Mouse (Mus musculus): ENCODE measurements around the gene Rnase10.
"Not testable (repeated sequence)": the region's sequence is repeated elsewhere in the genome, so short reads cannot be mapped to it uniquely, and the experiment has no call there.

The Rnase10 gene

DNA sequence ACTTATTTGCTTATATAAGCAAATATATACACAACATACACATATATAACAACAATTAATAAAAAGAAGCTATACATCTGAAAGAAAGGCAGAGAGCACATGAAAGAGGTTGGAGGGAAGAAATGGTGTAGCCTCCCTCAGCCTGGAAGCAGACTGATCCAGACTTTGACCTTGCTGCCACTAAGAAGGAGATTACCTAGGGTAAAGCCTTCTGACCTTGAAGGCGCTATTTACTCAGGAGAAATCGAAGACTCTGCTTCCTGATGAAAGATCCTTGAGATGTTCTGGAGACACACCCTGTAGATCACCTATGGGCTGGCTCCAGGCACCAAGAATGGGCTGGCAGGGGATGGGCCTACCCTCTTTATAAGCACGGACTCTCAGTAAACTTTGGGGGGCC is 7.2 kb downstream of the Rnase10 start:
- DNase-seq (ENCODE audit: low spot score): not testable (repeated sequence)

DNA sequence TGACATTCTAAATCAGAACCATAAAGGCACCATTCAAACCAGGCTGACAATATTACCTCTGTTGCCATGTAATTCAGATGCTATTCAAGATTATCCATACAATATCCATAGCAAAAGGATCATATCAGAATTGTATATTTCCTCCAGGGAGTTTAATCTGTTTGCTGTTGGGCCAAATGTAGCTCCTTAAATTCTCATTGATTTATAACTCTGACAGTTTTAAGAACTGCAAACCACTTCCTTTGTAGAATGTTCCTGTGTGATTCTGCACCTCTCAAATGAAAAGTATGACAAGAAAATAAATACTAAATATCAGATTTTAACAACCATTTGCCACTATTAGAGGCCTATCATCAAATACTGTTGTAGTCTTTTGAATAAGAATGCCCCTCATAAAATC is 8.2 kb downstream of the Rnase10 start:
- no peak for DNase-seq (ENCODE audit: low spot score)

DNA sequence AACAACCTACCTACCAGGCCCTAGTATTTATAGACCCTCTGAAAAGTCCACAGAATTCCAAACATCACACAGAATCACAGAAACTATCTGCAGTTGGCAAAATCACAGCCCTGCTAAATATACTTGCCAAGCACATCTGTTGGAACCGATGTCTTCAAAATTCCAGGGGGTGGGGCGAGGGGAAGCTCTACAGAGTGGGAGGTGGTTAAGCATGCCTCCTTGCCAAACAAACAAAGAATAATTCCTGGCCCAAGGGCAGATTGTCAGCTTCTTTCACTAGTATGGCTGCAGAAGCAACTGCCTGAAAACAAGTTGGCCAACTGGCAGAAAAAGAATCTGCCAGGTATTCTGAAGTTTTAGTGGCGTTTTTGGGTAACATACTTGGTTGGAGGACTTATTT is 9.7 kb downstream of the Rnase10 start:
- DNase-seq (ENCODE audit: low spot score): no peak

DNA sequence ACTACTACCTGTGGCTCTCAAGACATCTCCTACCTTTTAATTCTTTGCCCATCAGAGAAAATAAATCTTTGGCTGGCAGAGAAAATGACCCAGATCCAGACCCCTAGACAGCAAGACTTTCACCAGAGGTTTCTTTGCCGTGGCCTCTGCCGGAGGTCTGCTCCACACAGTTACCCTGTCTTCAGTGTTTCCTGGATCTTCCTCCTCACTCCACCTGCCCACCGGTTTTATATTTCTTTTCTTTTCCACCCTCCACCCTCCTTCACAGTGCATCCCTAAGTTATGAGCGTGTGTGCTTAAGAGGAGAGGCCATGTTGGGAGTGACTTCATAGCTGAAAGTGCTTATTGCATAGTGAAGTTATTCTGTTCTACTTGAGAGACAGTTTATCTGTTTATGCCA is 15.9 kb downstream of the Rnase10 start:
- DNase-seq (ENCODE audit: low spot score): no peak

DNA sequence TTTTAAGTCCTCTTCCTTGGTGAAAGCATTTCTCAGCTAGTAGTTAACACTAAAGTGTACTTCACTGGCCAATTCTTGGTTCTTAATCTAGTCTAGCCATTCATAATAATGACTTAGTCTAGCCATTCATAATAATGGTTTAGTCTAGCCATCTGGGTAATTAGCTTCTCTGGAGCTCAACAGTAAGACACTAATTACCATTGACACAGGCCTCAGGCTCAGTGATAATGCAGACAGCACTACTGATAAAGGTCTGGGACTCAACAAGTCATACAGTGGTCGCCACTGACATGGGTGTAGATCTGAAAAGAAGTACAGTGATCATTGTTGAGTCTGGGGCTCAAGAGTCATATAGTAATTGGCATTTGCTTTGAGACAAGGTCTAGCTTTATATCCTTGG is 17.3 kb downstream of the Rnase10 start:
- DNase-seq (ENCODE audit: low spot score): no peak

DNA sequence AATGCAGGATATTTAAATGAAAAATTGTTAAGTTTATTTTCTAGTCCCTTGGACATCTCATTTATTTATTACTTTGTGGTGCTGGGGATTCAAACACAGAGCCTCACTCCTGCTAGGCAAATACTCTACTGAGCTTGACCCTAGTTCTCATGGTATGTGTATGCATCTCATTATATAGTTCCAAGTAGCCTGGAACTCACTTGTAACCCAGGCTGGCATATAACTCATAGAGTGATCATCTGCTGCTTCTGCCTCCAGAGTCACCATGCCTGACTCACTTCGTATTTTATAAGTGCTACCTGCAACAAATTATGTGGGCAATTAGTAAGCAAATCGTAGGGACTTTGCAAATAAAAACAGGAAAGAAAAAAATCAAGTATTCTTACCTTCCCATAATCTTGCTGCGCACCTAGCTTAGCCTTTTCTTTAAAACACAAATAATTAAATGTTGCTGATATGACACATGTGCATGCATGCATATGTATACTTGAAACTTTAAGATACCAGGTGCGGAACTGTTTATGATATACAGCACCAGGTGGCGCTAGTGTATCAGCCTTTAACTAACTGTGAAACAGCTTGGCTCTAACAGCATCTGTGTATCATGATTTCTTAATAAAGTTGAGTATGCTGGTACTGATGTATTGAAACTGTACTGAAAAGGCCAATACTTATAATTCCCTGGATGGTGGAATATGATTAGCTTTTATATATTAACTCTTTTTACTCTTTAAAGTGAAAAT is 19.0 kb downstream of the Rnase10 start:
- peak; percentile 42 for DNase-seq (ENCODE audit: low spot score)

DNA sequence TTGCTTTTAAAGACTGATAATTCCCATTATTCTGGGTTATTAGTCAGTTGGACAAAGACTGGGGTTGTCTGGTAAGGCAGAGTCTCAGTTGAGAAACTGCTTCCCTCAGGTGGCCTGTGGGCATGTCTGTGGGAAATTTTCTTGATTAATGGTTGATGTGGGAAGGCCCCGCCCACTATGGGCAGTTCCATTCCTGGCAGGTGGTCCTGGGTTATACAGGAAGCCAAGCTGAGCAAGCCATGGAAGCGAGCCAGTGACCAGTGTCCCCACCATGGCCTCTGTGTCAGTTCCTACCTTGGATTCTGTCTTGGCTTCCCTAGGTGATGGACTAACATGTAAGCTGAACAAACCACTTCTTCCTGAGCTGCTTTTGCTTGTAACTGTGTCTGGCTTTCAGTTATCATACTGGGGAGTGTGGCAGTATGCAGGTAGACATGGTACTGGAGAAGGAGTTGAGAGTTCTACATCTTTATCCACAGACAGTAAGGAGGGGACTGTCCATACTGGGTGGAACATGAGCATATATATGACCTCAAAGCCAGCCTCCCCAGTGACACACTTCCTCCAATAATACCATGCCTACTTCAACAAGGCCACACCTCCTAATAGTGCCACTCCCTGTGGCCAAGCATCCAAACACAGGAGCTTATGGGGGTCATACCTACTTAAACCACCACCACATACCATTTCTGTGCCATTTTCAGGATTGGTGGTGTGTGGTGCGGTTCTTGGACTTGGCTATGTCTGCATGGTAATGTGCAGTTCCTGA is 20.0 kb downstream of the Rnase10 start:
- no peak for DNase-seq (ENCODE audit: low spot score)

DNA sequence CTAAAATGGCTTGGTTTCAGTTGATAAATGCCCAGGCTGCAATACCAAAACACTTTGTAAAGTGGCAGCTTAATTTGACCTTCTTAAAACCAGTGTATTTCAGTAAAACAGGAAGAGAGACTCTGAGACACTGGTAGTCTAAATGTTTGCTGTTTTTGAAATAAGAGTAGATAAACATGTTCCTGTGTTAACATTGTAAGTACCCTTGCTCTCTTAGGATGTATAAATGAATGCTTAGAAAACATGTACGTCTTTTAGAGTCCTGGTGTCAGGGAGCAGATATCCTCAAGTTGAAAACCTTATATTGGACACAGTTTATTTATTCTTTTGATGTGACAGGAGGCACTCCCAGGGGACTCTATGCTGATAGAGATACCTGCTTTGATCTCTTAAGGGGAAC is 27.7 kb downstream of the Rnase10 start:
- no peak for DNase-seq (ENCODE audit: low spot score)

DNA sequence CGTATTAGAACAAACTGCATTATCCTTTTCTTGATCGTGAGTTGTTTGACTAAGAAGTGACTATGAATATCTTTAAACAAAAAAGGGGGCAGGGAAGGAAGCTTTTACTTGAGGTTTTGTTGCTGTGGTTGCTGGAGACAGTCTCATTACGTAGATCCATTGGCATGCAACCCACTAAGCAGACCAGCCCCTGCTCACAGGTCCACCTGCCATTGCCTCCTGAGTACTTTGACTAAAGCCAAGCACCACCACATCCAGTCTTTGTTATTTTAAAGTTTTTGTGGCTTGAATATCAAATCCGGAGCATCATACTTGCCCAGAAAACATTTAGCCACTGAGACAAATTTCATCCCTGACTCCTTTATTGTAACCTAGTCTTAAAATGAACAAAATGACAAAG is 28.7 kb downstream of the Rnase10 start:
- no peak for DNase-seq (ENCODE audit: low spot score)

DNA sequence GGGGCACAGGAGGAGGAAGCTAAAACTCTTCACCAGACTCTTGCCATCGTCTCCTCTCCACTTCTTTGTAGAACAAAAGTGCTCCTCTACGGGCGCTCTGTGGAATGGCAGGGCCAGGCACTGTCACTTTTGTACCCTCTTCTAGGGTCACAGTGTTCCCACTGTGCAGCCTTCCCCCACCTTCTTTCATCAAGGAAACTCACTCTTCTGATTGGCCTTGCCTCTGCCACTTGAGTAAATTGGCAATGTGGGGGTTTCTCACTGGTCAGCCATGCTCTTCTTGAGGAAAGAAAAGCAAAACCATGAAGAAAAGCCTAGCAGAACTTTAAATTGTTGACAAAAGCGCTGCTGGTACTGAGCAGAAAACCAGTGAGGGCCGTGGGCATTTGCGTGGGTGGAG is 34.2 kb downstream of the Rnase10 start, which contains the start of gene Rnase9:
Gene Rnase9, minus strand, starts transcription at position 101 of the 400 bp plus-strand sequence.
- DNase-seq (ENCODE audit: low spot score): no peak

DNA sequence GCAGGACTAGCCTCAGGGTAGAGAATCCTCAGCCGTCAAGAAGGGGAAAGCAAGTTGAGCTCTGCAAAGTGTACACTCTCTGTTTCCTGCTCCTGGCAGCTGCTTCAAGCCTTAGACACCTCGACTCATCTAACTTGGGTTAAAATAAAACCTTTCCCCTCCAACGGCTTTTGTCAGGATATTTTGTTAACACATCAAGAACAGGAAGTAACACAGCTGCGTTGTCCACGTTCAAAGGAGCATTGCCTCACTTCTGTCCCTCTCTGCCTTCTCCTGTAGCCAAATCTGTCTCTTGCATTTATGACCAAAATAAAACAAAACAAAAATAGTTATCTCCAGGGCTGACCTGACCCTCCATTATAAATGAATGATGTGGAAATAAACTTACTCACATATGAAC is 40.3 kb downstream of the Rnase10 start:
- no peak for DNase-seq (ENCODE audit: low spot score)

DNA sequence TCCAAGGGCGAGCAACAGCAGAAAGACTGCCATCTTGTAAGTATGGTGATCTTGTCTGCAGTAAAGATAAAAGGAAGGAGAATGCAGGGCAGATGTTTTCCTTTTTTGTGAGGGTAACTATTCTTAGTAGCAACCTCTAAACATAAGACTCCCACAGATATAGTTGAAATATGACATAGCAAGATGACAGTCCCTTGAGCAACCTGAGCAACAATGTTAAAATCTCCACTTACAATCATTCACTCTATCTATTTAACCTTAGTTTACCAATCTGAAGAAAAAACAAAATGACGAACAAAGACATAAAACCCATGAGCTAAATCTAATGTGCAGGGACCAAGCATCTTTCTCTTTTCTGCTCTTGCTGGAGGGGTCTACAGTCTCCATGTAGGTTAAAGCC is 42.5 kb downstream of the Rnase10 start, which contains the start of gene Rnase11:
Gene Rnase11, minus strand, starts transcription at position 101 of the 400 bp plus-strand sequence.
- DNase-seq (ENCODE audit: low spot score): no peak

DNA sequence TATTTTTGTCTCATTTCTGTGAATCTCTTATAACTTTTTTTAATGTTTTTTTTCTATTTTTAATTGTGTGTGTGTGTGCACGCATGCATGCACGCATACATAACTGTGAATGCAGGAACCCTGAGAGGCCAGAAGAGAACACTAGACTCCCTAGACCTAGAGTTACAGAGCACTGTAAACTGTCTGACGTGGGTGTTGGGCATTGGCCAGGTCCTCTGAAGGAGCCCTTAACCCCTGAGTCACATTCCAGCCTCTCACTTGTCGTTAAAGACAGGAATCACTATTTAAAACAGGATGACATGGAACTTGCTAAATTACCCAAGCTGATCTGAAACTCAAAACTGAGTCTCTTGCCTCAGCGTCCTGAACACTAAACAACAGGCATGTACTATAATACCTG is 44.4 kb downstream of the Rnase10 start:
- DNase-seq (ENCODE audit: low spot score): no peak

DNA sequence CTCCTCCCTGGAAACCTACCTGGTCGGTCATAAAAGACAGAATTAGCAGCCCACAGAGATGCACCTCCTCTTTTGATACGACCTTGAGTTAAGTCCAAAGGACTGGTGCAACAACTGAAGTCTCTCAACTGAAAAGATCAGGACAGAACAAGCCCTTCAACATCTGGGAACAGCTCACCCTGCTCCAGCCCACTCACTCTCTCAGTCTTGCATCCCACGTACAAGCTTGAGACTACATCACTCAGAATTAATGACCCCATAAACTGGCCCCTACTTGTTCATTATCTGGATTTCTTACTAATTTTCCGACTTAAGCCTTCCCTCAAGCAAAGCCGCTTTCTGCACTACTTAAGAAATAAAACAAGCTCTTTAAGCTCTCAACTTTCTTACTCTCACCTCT is 45.6 kb downstream of the Rnase10 start:
- no peak for DNase-seq (ENCODE audit: low spot score)

DNA sequence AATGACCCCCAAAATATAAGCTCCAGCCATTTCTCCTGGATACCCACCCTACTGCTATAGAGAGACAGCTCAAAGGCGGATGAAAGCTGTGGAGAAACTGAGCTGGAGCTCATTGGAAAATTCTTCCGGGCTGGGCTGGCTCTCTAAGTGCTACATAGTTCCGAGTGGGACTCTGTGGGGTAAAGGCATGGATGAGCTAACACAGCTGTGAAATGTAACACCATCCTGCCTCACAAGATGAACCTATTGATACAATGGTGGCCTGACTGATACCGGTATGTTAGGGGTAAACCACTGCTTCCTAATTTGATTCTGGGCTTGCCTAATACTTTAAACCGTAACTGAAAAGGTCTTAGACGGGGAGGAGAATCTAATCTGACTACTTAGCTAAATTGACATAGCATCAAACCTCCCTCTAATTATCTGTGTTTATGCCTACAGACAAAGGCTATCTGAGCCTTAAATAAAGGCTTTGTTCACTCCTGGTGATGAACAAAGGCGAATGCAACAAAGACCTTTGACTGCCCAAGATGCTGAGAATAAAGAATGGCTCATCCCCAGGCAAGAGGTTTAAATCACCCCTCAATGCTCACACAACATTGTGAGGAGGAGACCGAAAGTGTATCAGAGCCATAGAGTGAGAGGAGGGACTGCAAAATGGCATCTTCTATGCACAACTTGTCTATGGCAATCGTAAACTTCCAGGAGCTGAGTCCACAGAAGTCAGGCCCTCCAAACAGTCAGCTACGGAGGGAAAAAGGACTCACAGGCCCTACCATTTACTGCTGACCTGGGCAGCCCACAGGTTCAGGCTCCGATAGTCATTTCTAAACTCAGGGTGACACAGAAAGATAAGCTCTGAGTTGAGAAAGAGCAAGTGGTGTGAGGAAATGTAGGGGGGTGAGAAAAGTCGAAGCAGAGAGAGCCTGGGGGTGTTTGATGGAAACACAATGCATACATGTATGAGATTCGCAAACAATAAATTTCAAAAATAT is 47.0 kb downstream of the Rnase10 start:
- no peak for DNase-seq (ENCODE audit: low spot score)

DNA sequence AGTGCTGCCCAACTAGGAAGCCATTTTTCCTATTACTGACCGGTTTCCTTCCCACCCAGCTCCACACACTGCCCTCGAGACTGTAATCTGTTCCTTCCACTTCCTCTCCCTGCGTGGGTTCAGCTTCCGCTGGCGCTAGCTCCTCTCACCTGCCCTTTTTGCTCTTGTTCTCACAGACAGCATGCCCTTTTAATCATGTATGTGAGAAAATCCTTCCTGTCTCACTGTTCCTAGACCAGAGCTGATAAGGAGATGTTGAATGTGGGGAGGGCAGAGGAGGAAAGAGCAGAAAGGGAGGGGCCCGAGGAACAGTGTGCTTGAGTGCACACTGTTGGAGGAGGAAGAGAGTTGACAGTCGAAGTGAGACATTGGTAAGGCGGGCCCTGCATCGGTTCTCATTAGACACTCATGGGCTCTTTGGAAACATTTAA is 49.9 kb downstream of the Rnase10 start, which contains the start of gene Rnase12:
Gene Rnase12, minus strand, starts transcription at position 261 of the 431 bp plus-strand sequence.
- DNase-seq (ENCODE audit: low spot score): no peak

Measured in urinary bladder, postnatal 25 days (tissue).